Mouse (Mus musculus) induced T-regulatory cell, adult 2 months (primary cell): Measurements from ENCODE around the gene Hoxc4.

ENCODE experiments used
- DNase-seq: peaks from one replicate; pipeline ENCODE4 v3.0.0-alpha.2; 2012; ENCODE audit warnings: low read depth

The Hoxc4 gene

GRCm38 (mm10) chr15:103011928-103012486 is 6.7 kb upstream of the Hoxc4 start:
- no peak for DNase-seq

GRCm38 (mm10) chr15:103013238-103013984 is 5.3 kb upstream of the Hoxc4 start:
- DNase-seq: peak; percentile 59

- no peak for DNase-seq
Observed at GRCm38 (mm10) chr15:103014166-103015008, 4.3 kb upstream of the Hoxc4 start.

GRCm38 (mm10) chr15:103015009-103015399 is 3.7 kb upstream of the Hoxc4 start:
- DNase-seq: no peak

GRCm38 (mm10) chr15:103015406-103016166 is 3.1 kb upstream of the Hoxc4 start:
- DNase-seq: no peak

- DNase-seq: no peak
Observed at GRCm38 (mm10) chr15:103020899-103021418, 2.2 kb downstream of the Hoxc4 start.

- no peak for DNase-seq
Observed at GRCm38 (mm10) chr15:103021544-103021943, 2.8 kb downstream of the Hoxc4 start.

- no peak for DNase-seq
Observed at GRCm38 (mm10) chr15:103024131-103024530, 5.4 kb downstream of the Hoxc4 start.

- no peak for DNase-seq
Observed at GRCm38 (mm10) chr15:103027266-103028235, 8.8 kb downstream of the Hoxc4 start.

GRCm38 (mm10) chr15:103028916-103029512 is 10.3 kb downstream of the Hoxc4 start:
- no peak for DNase-seq

- no peak for DNase-seq
Observed at GRCm38 (mm10) chr15:103030142-103030541, 11.4 kb downstream of the Hoxc4 start.

GRCm38 (mm10) chr15:103032167-103032566 is 13.4 kb downstream of the Hoxc4 start:
- no peak for DNase-seq

- no peak for DNase-seq
Observed at GRCm38 (mm10) chr15:103032646-103033575, 14.2 kb downstream of the Hoxc4 start.

GRCm38 (mm10) chr15:103034043-103034806 is 15.5 kb downstream of the Hoxc4 start:
- DNase-seq: no peak

- DNase-seq: no peak
Observed at GRCm38 (mm10) chr15:103034807-103035547, 16.2 kb downstream of the Hoxc4 start.

- DNase-seq: no peak
Observed at GRCm38 (mm10) chr15:103035548-103035881, 16.8 kb downstream of the Hoxc4 start.

GRCm38 (mm10) chr15:103037579-103037978 is 18.8 kb downstream of the Hoxc4 start:
- no peak for DNase-seq
